Mouse (Mus musculus) intestine, embryonic 16.5 days (tissue): ENCODE results near the gene Clint1. TPM values are rescaled to one million over a fixed set of nuclear protein-coding genes. Genes with fewer than 3 reads are reported as not detected.

Source experiments
- ATAC-seq: fragments of 200-750 bp; cut with Nextera tagmentation; 2 replicates; pipeline ENCODE4 v1.8.0; 2017; ENCODE audit warnings: moderate TSS enrichment, moderate library complexity
- H3K27ac ChIP-seq: fragments of 300-500 bp; sonication (generic); 2 replicates; pipeline ENCODE4 v1.5.1; 2014; ENCODE audit warnings: mild to moderate bottlenecking, low read length
- H3K27me3 ChIP-seq: fragments of 300-500 bp; sonication (generic); replicated peaks from 2 replicates; pipeline ENCODE4 v1.6.1; 2014; ENCODE audit warnings: low read length, control low read depth, mixed read lengths; ENCODE audit not compliant: control insufficient read depth, insufficient read depth
- H3K36me3 ChIP-seq: fragments of 300-500 bp; sonication (generic); 2 replicates; pipeline ENCODE4 v1.6.1; 2014; ENCODE audit warnings: low read length, control low read depth; ENCODE audit not compliant: control insufficient read depth, insufficient read depth
- H3K4me1 ChIP-seq: fragments of 300-500 bp; sonication (generic); 2 replicates; pipeline ENCODE4 v1.6.1; 2014; ENCODE audit warnings: low read length, control low read depth, mixed read lengths; ENCODE audit not compliant: control insufficient read depth, insufficient read depth
- H3K4me2 ChIP-seq: fragments of 300-500 bp; sonication (generic); 2 replicates; pipeline ENCODE4 v1.6.1; 2014; ENCODE audit warnings: low read depth, low read length, control low read depth
- H3K4me3 ChIP-seq: fragments of 300-500 bp; sonication (generic); 2 replicates; pipeline ENCODE4 v1.5.1; 2014; ENCODE audit warnings: mild to moderate bottlenecking, low read length
- H3K9ac ChIP-seq: fragments of 300-500 bp; sonication (generic); 2 replicates; pipeline ENCODE4 v1.6.1; 2014; ENCODE audit warnings: low read depth, low read length
- H3K9me3 ChIP-seq: fragments of 300-500 bp; sonication (generic); 2 replicates; pipeline ENCODE4 v1.6.1; 2016; ENCODE audit warnings: low read length, control low read depth; ENCODE audit not compliant: control insufficient read depth
- WGBS: fragments of 180-500 bp; shearing (Covaris S2); extraction: QIAGEN DNeasy Blood & Tissue Kit; methylation state at CpG from one replicate; pipeline ENCODE4 v1.1.7; 2014; 5-methylcytosine and 5-hydroxymethylcytosine counted together
- polyA plus RNA-seq: library from polyadenylated mRNA; unstranded; fragments of >200 nt; fragmentation: Nextera tagmentation; extraction: Ambion mirVana; gene quantifications from 2 replicates; pipeline ENCODE4 v1.2.1, GENCODE M21; 2015

The Clint1 gene
- polyA plus RNA-seq, 1 experiment from 2014 or later: 101 TPM

DNA sequence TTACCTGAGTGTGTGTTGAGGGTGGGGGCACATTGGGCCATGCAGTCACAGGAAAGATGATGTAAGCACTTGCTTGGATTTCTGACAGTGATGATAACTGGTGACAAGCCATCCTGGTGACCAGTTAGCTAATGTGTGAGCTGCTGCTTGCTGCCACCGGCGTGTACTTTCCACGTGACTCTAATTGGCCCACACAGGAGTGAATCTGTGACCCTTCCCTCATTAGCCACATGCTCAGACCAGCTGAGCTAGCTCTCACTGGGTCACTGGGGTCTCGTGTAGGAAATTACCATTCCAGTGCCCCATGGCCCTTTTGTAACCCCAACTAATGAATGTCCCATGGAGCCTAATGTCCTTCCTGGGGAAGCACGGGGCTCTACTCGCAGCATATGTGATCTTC lies 73.6 kb downstream of the Clint1 start:
- 66% methylated on average over 6 of the region's 6 CpGs for WGBS
- no peak overlapping the region for H3K4me2 ChIP-seq

DNA sequence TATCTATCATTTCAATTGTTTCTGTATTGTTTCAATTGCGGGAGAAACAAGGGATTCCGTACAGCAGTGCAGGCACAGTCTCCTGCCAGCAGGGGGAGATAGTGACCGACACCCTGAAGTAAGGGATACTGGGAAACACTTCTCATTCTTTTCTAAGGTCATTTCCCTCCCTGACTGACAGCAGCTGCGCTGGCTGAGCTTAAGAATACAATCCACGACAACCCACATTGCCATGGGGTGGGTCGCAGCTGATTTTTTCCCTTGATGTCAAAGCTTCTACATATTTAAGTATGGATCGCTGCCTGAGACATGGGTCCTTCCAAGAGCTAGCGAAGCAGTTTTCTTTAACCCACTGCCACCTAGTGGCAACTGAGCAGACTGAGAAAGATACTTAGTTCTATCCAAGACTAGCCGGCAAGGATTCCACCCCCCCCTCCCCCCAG lies 74.8 kb downstream of the Clint1 start:
- peak overlapping the region; percentile 68 for H3K9ac ChIP-seq

More for the DNA sequence above, 73.6 kb downstream of the Clint1 start:
- no peak overlapping the region for H3K27ac ChIP-seq
- no peak overlapping the region for H3K9ac ChIP-seq
- H3K27me3 ChIP-seq: no peaks in the 10 kb centered on the region
- no peaks in the 10 kb centered on the region for H3K4me1 ChIP-seq
- no peaks in the 10 kb centered on the region for H3K9me3 ChIP-seq
- no peak overlapping the region for H3K4me3 ChIP-seq
- no peak for ATAC-seq
- no peaks in the 10 kb centered on the region for H3K36me3 ChIP-seq

DNA sequence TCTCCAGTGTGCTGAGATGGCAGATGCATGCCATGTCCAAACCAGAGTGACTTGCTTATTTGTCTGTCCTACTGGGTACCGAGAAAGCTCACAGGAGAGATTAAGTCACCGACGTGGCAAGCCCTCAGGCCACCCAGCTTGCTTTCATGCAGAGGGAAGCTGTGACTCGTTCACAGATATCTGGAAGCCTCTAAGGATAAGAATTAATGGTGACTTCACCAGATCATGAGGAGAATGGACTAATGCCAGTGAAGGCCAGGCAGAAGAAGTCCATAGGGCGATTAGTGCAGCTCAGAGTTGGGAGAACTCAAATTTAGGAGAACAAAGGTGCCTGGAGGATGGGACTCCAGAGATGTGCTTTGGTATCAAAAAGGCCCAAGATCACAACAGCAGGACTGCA lies 75.6 kb downstream of the Clint1 start:
- Histone ChIP-seq H3K4me2 (no peak overlapping the region), H3K27me3 (no peaks in the 10 kb centered on the region), H3K9me3 (no peaks in the 10 kb centered on the region), H3K27ac (no peak overlapping the region), H3K36me3 (no peaks in the 10 kb centered on the region), H3K9ac (no peak overlapping the region), H3K4me1 (no peaks in the 10 kb centered on the region), H3K4me3 (no peak overlapping the region)
- no peak for ATAC-seq
- WGBS: 61% methylated on average over 5 of the region's 5 CpGs

More for the DNA sequence above, 74.8 kb downstream of the Clint1 start:
- Histone ChIP-seq H3K9me3 (no peaks in the 10 kb centered on the region), H3K4me3 (peak overlapping the region; percentile 53), H3K4me1 (no peaks in the 10 kb centered on the region), H3K27me3 (no peaks in the 10 kb centered on the region), H3K4me2 (peak overlapping the region; percentile 67), H3K27ac (no peak overlapping the region), H3K36me3 (no peaks in the 10 kb centered on the region)
- WGBS: under 1% methylated on average over 9 of the region's 9 CpGs
- peak; percentile 97 for ATAC-seq

DNA sequence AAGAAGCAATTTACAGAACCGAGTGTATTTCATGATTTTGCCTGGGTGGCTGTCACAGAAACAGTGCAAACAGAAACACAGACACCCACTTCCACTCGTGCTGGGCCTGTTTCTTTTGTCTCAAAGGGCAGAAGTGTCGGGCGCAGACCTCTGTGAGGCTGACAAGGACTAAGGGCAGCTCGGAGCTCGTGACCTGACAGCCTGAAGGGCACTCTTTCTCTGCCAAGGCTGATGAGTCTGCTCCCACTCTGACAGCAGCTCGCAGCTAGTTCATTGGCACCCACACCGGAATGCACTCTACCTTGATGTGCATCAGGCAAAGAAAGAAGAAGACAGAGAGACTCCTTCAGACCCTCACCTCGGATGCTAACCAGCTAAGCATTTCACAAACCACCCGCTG lies 77.7 kb downstream of the Clint1 start:
- no peaks in the 10 kb centered on the region for H3K27me3 ChIP-seq
- no peak overlapping the region for H3K4me3 ChIP-seq
- no peak overlapping the region for H3K4me2 ChIP-seq
- 84% methylated on average over 10 of the region's 10 CpGs for WGBS
- peaks cover 9% of the 10 kb centered on the region; the same call in 1 of the 2 replicates for H3K36me3 ChIP-seq
- H3K27ac ChIP-seq: no peak overlapping the region
- no peak overlapping the region for H3K9ac ChIP-seq
- no peaks in the 10 kb centered on the region for H3K9me3 ChIP-seq
- H3K4me1 ChIP-seq: no peaks in the 10 kb centered on the region
- ATAC-seq: no peak

DNA sequence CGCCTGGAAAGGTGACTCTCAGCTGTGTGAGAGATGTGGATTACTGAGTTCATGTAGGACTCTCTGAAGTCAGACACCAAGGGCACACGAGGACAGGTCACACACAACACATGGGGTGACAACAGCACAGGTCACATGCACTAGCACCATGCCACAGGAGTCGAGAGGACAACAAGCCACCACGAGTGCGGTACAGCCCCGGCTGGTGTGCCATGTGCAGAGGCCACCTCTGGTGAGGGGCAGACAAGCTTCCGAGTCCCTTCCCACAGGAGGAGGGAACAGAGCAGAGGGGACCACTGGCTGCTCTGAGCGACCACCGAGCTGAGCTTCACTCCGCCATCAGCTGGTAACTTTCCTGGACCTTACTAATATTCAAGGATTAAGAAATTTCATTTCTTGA lies 80.9 kb downstream of the Clint1 start:
- no peaks in the 10 kb centered on the region for H3K4me1 ChIP-seq
- WGBS: 89% methylated on average over 10 of the region's 10 CpGs
- no peak overlapping the region for H3K4me2 ChIP-seq
- H3K27ac ChIP-seq: no peak overlapping the region
- no peak overlapping the region for H3K4me3 ChIP-seq
- no peak overlapping the region for H3K9ac ChIP-seq
- H3K36me3 ChIP-seq: peaks cover 11% of the 10 kb centered on the region; the same call in 1 of the 2 replicates
- no peaks in the 10 kb centered on the region for H3K27me3 ChIP-seq
- no peak for ATAC-seq
- H3K9me3 ChIP-seq: no peaks in the 10 kb centered on the region

DNA sequence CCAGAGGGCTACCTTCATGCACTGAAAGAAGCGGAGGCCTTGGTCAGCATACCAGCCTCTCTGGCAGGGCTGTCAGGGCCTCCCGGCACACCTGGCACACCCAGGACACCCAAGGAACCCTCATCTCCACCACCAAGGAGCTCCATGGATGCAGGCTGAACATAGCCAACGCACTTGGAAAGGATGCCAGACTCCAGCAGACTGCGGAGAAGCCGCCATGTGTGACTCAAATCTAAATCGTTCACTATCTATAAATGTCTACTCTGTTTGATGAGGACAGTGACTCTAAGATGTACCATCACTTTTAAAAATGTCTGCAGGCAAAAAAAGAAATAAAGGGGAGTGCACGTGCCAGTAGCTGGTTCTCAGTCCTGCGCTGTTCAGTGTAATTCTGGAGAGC lies 85.6 kb downstream of the Clint1 start:
- Histone ChIP-seq H3K9me3 (no peaks in the 10 kb centered on the region), H3K36me3 (peaks cover 11% of the 10 kb centered on the region; the same call in 1 of the 2 replicates), H3K4me1 (no peaks in the 10 kb centered on the region), H3K9ac (no peak overlapping the region), H3K27ac (no peak overlapping the region), H3K4me3 (no peak overlapping the region), H3K27me3 (no peaks in the 10 kb centered on the region), H3K4me2 (no peak overlapping the region)
- ATAC-seq: no peak
- whole genome bisulfite sequencing: 93% methylated on average over 8 of the region's 8 CpGs

DNA sequence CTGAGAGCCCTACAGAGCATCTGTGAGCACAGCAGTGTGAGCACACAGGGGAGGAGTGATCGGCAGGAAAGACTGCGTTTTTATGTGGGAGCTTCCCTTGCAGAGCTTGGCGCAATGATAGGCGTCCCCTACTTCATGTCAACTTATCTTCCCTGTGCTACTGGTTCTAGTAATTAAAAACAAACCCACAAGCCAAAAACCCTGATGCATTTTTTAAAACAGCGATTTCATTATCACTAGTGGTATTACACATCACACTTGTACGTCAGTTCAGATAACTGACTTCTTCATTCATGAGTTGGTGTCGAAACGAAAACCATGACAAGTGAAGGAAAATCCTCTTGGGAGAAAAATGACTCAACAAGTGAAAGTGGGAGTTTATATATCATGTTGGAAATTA lies 87.1 kb downstream of the Clint1 start:
- Histone ChIP-seq H3K4me1 (peaks cover 9% of the 10 kb centered on the region), H3K36me3 (peaks cover 6% of the 10 kb centered on the region; the same call in 1 of the 2 replicates), H3K4me3 (no peak overlapping the region), H3K9me3 (no peaks in the 10 kb centered on the region), H3K27ac (no peak overlapping the region), H3K9ac (no peak overlapping the region), H3K4me2 (no peak overlapping the region), H3K27me3 (no peaks in the 10 kb centered on the region)
- ATAC-seq: no peak
- WGBS: 92% methylated on average over 8 of the region's 8 CpGs

DNA sequence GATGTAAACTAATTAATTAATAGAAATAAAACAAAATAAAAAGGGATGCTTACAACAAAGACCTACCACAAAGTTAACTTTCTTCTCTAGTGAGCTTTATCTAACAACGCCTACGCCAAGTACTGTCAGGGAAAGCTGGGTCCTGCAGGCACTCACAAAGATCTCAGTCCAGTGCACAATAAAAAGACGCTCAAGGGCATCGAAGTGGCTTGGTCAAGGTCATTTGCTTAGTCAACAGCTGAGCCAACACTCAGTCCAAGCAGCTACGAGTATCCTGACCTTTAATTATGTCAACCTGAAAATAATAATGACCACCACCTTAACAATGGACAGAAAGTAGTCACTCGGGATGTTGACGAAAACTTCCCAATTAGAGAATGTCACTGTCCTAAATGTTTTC lies 90.4 kb downstream of the Clint1 start:
- WGBS: 93% methylated on average over 7 of the region's 7 CpGs

DNA sequence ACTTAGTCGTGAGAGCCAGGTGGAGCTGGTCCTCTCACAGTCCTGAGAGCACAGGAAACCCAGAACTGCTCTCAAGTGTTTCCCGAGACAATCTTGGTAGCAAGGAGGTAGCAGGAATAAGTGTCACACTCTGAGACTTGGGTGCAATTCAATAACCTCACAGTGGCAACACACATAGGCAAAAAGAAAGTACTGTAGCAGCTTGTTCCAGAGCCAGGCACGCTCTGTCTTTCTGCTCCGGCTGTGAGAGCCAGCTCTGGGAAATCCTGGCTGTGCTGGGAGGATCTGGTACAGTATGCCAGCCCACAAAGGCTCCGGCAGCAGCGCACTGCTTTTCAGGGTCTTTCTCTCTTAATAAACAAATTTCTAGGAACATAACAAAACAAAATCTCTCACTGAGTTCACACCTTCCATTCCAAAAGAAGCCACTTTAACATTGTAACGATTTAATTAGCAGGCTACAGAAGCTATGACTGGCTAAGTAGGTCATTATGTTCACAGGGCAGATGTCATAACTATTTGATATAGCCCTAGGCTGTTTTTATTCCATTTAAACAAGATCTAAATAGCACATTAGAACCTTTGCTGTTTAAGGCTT lies 91.4 kb downstream of the Clint1 start:
- Histone ChIP-seq H3K9ac (peak overlapping the region; percentile 91), H3K27ac (no peak overlapping the region), H3K4me3 (peak overlapping the region; percentile 90), H3K27me3 (no peaks in the 10 kb centered on the region), H3K4me2 (peak overlapping the region; percentile 83), H3K4me1 (peaks cover 9% of the 10 kb centered on the region), H3K36me3 (no peaks in the 10 kb centered on the region), H3K9me3 (no peaks in the 10 kb centered on the region)
- ATAC-seq: no peak
- 47% methylated on average over 7 of the region's 7 CpGs for WGBS

More for the DNA sequence above, 90.4 kb downstream of the Clint1 start:
- no peaks in the 10 kb centered on the region for H3K27me3 ChIP-seq
- H3K9ac ChIP-seq: no peak overlapping the region
- no peak overlapping the region for H3K27ac ChIP-seq
- no peak overlapping the region for H3K4me2 ChIP-seq
- no peaks in the 10 kb centered on the region for H3K36me3 ChIP-seq
- no peak for ATAC-seq
- H3K9me3 ChIP-seq: no peaks in the 10 kb centered on the region
- no peak overlapping the region for H3K4me3 ChIP-seq
- H3K4me1 ChIP-seq: peaks cover 9% of the 10 kb centered on the region
